Mouse (Mus musculus) liver, postnatal 0 days (tissue): ENCODE results near the gene Ccdc122. TPM values are rescaled to one million over a fixed set of nuclear protein-coding genes. Genes with fewer than 3 reads are reported as not detected.
"Not testable (repeated sequence)": the region's sequence is repeated elsewhere in the genome, so short reads cannot be mapped to it uniquely, and the experiment has no call there.

Experiments used
- ATAC-seq: fragments of 200-750 bp; cut with Nextera tagmentation; 2 replicates; pipeline ENCODE4 v1.8.0; 2017; ENCODE audit warnings: mild to moderate bottlenecking, moderate library complexity
- DNase-seq: peaks from one replicate; pipeline ENCODE4 v3.0.0-alpha.2; 2016
- H3K27ac ChIP-seq: fragments of 300-500 bp; sonication (generic); 2 replicates; pipeline ENCODE4 v1.5.1; 2014; ENCODE audit warnings: antibody characterized with exemption, moderate library complexity, mild to moderate bottlenecking, low read depth
- H3K27me3 ChIP-seq: fragments of 300-500 bp; sonication (generic); 2 replicates; pipeline ENCODE4 v1.6.1; 2014; ENCODE audit warnings: low read length, control low read depth, mixed read lengths; ENCODE audit not compliant: insufficient read depth
- H3K36me3 ChIP-seq: fragments of 300-500 bp; sonication (generic); replicated peaks from 2 replicates; pipeline ENCODE4 v1.6.1; 2014; ENCODE audit warnings: mild to moderate bottlenecking, control low read depth, low read length, moderate library complexity, mixed read lengths; ENCODE audit not compliant: insufficient read depth
- H3K4me1 ChIP-seq: fragments of 300-500 bp; sonication (generic); 2 replicates; pipeline ENCODE4 v1.6.1; 2014; ENCODE audit warnings: antibody characterized with exemption, mild to moderate bottlenecking, control low read depth; ENCODE audit not compliant: insufficient read depth
- H3K4me2 ChIP-seq: fragments of 300-500 bp; sonication (generic); 2 replicates; pipeline ENCODE4 v1.6.1; 2014; ENCODE audit warnings: low read depth, mild to moderate bottlenecking, low read length, moderate library complexity, mixed read lengths
- H3K4me3 ChIP-seq: fragments of 300-500 bp; sonication (generic); 2 replicates; pipeline ENCODE4 v1.5.1; 2014; ENCODE audit warnings: low read depth, low read length
- H3K9ac ChIP-seq: fragments of 300-500 bp; sonication (generic); replicated peaks from 2 replicates; pipeline ENCODE4 v1.6.1; 2014; ENCODE audit warnings: mild to moderate bottlenecking, moderate library complexity
- H3K9me3 ChIP-seq: fragments of 300-500 bp; sonication (generic); 2 replicates; pipeline ENCODE4 v1.6.1; 2016; ENCODE audit warnings: mild to moderate bottlenecking, control low read depth, low read length, mixed read lengths
- CTCF ChIP-seq: sonication (generic); IDR thresholded peaks from 2 replicates; pipeline ENCODE4 v1.5.1; 2016; ENCODE audit warnings: antibody characterized with exemption, low read depth
- EP300 ChIP-seq: IDR thresholded peaks from 2 replicates; pipeline ENCODE4 v1.6.1; 2016; ENCODE audit warnings: antibody characterized with exemption, low read depth, mild to moderate bottlenecking
- WGBS: fragments of 180-500 bp; shearing (Covaris S2); extraction: QIAGEN DNeasy Blood & Tissue Kit; methylation state at CpG from one replicate; pipeline ENCODE4 v1.1.7; 2014; ENCODE audit not compliant: insufficient replicate concordance; 5-methylcytosine and 5-hydroxymethylcytosine counted together
- polyA plus RNA-seq: library from polyadenylated mRNA; unstranded; fragments of >200 nt; fragmentation: Nextera tagmentation; extraction: Ambion mirVana; gene quantifications from 2 replicates; pipeline ENCODE4 v1.2.1, GENCODE M21; 2015

Gene Ccdc122
- polyA plus RNA-seq, result 5.4 and 7.0 TPM in 2 replicates

DNA sequence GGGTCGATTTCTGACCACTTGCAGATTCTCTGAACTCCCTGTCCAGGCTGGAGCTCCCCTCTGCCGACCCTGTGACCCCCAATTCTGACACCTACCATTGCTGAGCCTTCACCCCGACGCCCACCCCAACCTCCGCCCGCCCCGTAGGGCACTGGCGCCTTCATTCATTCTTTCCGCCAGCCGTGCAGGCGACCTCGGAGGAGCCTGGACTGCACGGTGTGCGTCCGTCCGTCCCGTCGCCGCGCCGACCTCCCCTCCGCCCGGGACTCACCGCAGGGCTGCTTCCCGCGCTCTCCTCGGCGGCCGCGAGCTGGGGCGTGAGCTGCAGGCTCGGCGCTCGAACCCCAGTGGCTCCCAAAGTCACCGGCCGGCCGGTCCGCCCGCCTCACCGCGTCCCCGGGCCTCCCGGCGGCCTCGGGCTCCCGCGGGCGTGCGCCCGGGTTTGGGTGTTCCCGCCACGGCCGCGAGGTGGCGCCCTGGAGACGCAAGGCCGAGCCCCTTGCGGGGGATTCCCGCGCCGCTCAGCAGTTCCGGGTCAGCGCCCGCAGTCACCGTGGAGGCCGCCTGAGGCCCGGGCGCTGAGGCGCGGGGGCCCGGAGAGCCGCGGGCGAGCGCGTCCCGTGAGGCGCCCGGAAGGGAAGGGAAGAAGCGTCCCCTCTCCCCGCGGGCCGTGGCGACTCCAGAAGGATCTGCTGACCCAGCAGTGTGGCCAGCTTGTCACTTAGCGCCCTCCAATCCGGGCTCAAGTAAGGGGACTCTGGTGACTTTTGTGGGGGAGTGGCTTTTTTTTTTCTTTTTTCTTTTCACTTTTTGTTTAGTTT is at the start of gene Ccdc122, which contains the start of gene Lacc1:
Ccdc122 (plus strand) TSS at position 547 of the 821 bp plus-strand sequence.
Lacc1 (minus strand) TSS at position 679 of the 821 bp plus-strand sequence.
- H3K27me3 ChIP-seq, result no peaks in the 10 kb centered on the region
- peak within 1 kb of the TSS; percentile 87 for H3K4me2 ChIP-seq
- H3K4me1 ChIP-seq, result peaks cover 31% of the 10 kb centered on the region
- peak within 1 kb of the TSS; percentile 76 for H3K4me3 ChIP-seq
- peak within 1 kb of the TSS; percentile 81 for H3K27ac ChIP-seq
- DNase-seq, result peak; percentile 90
- TF ChIP-seq EP300, result no peak
- TF ChIP-seq CTCF, result peak; percentile 68
- peak within 1 kb of the TSS; percentile 71 for H3K9ac ChIP-seq
- no peaks in the 10 kb centered on the region for H3K9me3 ChIP-seq
- peak; percentile 76 for ATAC-seq
- under 1% methylated on average over 83 of the region's 86 CpGs for WGBS
- 0 out of 2 replicates have a peak, but pooled peaks cover 2% of the 10 kb centered on the region for H3K36me3 ChIP-seq

DNA sequence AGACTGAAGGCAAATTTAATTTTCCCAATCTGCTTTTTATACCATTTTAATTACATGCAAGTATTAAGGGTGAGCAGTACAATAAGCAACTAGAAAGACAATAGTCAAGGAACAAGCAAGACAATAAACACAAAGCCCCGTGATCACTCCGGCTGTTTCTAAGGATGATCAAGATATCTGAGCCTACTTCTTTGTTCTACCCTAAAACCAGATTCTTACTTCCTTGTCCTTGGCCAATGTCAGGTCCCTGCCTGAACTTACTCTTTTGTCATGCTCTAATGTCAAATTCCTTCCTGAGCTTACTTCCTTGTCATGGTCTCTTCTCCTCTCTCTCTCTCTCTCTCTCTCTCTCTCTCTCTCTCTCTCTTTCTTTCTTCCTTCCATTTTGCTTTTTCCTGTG is 46.2 kb upstream of the Ccdc122 start:
- not testable (repeated sequence) for ATAC-seq, H3K4me2 ChIP-seq, H3K4me3 ChIP-seq, H3K36me3 ChIP-seq, H3K9ac ChIP-seq, H3K27ac ChIP-seq, H3K4me1 ChIP-seq, H3K9me3 ChIP-seq, DNase-seq, H3K27me3 ChIP-seq
- 85% methylated on average over 2 of the region's 2 CpGs for WGBS

DNA sequence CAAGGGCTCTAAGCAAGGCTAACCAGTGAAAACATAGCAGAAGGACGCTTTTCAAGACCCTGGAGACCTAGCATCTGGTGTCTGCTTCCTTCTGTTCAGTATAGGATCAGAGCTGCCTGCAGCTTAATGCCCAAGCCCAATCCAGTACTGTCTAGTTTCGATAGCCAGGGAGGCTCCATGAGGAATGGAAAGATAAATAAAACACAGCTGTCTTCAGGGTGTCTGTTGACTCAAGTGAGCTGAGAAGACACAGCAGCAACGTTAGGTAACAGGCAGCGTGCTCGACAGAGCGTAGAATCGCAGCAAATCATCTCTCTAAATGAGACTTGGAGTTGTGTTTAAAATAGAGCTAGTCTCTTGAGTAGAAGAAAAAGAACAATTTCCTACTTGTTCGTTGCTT is 31.8 kb upstream of the Ccdc122 start:
- Histone ChIP-seq H3K4me3 (no peak overlapping the region), H3K9me3 (no peaks in the 10 kb centered on the region), H3K4me2 (no peak overlapping the region), H3K36me3 (no peaks in the 10 kb centered on the region), H3K27ac (no peak overlapping the region), H3K27me3 (no peaks in the 10 kb centered on the region), H3K9ac (no peak overlapping the region), H3K4me1 (no peaks in the 10 kb centered on the region)
- TF ChIP-seq CTCF (no peak), EP300 (no peak)
- 54% methylated on average over 8 of the region's 8 CpGs for WGBS
- ATAC-seq (no peak), DNase-seq (no peak)

- H3K9ac ChIP-seq, result no peak overlapping the region
- H3K36me3 ChIP-seq, result no peaks in the 10 kb centered on the region
- WGBS, result 76% methylated on average over 5 of the region's 5 CpGs
- no peak for TF ChIP-seq CTCF
- TF ChIP-seq EP300, result no peak
- no peak overlapping the region for H3K4me2 ChIP-seq
- H3K4me3 ChIP-seq, result no peak overlapping the region
- no peaks in the 10 kb centered on the region for H3K4me1 ChIP-seq
- H3K9me3 ChIP-seq, result no peaks in the 10 kb centered on the region
- DNase-seq, result no peak
- H3K27me3 ChIP-seq, result no peaks in the 10 kb centered on the region
- H3K27ac ChIP-seq, result no peak overlapping the region
- ATAC-seq, result no peak
Measured at GRCm38 (mm10) chr14:77005566-77005965, 31.0 kb upstream of the Ccdc122 start.

DNA sequence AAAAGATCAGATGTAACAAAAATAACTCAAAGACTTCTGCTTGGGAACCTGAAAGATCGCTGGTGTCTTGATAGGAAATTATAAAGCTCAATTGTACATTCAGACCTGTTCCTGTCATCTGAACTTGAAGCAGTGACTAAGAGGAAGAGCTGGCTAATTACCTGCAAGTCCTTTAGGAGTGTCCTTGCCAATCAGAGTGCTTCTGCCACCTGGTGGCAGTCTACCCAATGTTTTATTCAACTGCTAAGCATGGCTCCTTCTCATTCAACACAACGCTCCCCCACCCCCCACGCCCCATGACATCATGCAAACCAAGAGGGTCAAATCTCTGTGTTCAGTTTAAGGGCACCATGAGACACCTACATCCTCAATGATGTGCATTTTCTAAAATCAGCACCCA is 28.3 kb upstream of the Ccdc122 start:
- 16% methylated on average over 3 of the region's 3 CpGs for WGBS
- TF ChIP-seq CTCF, result peak; percentile 82
- TF ChIP-seq EP300, result no peak
- H3K36me3 ChIP-seq, result no peaks in the 10 kb centered on the region
- H3K4me3 ChIP-seq, result no peak overlapping the region
- no peak overlapping the region for H3K27ac ChIP-seq
- no peaks in the 10 kb centered on the region for H3K4me1 ChIP-seq
- no peak overlapping the region for H3K4me2 ChIP-seq
- ATAC-seq, result peak; percentile 74
- no peaks in the 10 kb centered on the region for H3K9me3 ChIP-seq
- no peaks in the 10 kb centered on the region for H3K27me3 ChIP-seq
- DNase-seq, result peak; percentile 81
- no peak overlapping the region for H3K9ac ChIP-seq

DNA sequence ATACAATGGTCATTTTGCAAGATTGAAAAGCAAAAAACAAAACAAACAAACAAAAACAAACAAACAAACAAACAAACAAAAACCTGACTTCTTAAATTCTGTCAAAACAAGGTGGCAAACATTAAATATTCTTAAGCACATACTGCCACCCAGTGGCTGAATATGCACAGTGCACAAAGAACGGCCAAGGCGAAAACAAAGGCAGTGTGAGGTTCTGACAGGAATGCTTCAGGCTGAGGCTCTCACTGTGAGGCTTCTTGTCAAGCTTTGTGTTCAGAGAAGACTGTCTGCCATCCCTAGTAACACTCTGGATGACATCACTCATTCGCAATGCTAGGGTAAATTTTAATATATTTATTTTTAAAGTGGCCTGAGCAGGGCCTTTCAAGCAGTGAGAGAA is 24.8 kb upstream of the Ccdc122 start:
- Histone ChIP-seq H3K36me3 (no peaks in the 10 kb centered on the region), H3K4me1 (no peaks in the 10 kb centered on the region), H3K4me2 (no peak overlapping the region), H3K27me3 (no peaks in the 10 kb centered on the region), H3K27ac (no peak overlapping the region), H3K9me3 (no peaks in the 10 kb centered on the region), H3K9ac (no peak overlapping the region), H3K4me3 (no peak overlapping the region)
- TF ChIP-seq CTCF, result peak; percentile 87
- TF ChIP-seq EP300, result no peak
- ATAC-seq, result no peak
- WGBS, result 10% methylated on average over 3 of the region's 3 CpGs
- peak; percentile 66 for DNase-seq

DNA sequence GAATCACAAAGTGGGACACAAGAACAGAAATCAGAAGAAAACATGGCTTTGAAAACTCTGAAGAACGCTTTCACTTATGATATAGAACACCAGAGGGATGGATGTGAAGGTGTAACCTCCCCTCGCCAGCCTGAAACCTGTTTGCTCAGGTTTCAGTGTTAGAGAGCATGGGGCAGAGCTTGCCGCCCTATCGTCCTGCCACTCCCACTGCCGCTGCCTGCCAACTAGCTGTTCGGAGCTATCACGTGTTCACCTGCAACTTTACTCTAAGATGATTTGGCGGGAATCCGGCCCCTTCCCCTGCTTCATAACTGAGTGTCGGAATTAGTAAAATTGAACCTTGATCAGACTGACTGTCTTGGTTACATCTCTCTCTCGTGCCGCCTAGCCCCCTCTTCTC is 19.8 kb upstream of the Ccdc122 start:
- peak overlapping the region; percentile 19; the same call in 1 of the 2 replicates for H3K4me2 ChIP-seq
- H3K4me1 ChIP-seq, DNase-seq, H3K4me3 ChIP-seq, H3K9me3 ChIP-seq, H3K27ac ChIP-seq, H3K9ac ChIP-seq, H3K27me3 ChIP-seq, H3K36me3 ChIP-seq: not testable (repeated sequence)
- ATAC-seq, result peak; percentile 56
- WGBS, result 48% methylated on average over 12 of the region's 12 CpGs
